Mouse (Mus musculus): ENCODE measurements at regions not wholly inside any gene's neighbourhood (a gene's known extent, or its start where the extent isn't known, plus 50 kb on each side); places are given as distances from the start of the nearest gene placed in this dataset.

DNA sequence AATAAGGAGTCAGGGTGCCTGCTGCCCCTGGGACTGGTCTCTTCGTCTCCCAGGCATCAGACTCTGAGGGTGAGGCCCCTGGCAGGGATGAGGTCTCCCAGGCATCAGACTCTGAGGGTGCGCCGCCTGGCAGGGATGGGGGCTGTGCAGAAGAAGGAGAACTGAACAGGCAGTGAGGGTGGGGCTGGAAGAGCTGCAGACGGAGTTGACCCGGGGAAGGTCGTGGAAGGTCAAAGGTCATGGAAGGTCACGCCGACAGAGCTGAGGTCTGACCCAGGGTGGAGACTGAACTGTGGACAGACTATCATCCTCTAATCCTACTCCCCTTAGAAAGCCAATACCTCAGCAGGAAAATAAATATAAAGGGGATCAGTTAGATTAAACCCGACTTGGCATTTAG is 50.6 kb upstream of the Grik3 start:
- no peaks in the 10 kb centered on the region for H3K4me1 ChIP-seq
- no peak overlapping the region for H3K4me2 ChIP-seq
- no peak overlapping the region for H3K9ac ChIP-seq
- no peaks in the 10 kb centered on the region for H3K27me3 ChIP-seq
- 14% methylated on average over 9 of the region's 9 CpGs for WGBS
- no peak overlapping the region for H3K27ac ChIP-seq
- H3K9me3 ChIP-seq: no peaks in the 10 kb centered on the region
- no peak overlapping the region for H3K4me3 ChIP-seq
- H3K36me3 ChIP-seq: no peaks in the 10 kb centered on the region
- ATAC-seq (ENCODE audit: insufficient number of reproducible peaks, insufficient read depth, low FRiP score, low TSS enrichment, low read depth): no peak

DNA sequence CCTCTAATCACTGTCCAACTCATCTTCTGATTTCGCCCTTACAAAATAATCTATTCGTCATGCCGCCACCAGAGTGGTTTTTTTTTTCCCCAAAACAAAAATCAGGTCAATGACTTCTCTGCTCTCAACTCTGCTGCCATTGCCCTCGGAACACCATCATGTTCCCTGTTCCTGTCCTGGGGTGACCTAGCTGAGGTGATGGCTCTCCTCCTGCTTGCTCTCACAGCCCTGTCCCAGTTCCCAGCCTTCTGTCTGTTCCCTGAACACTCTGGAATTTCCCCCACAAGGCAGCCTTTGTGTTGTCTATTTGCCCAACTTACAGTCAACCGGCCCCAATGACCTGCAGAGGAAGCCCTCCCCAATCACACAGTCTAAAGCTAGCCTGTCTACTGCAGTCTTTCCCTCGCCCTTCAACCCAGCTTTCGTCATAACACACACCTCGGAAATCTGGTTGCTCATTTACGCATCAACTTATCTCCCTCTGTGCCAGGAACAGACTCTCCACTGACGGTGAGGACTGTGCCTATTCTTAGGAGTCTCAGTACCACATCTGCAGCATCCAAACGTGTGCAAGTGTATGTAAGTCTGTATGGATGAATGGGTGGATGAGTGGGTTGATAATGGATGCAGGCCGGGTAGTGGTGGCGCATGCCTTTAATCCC is 53.2 kb upstream of the Grik3 start:
- Histone ChIP-seq H3K9me3 (no peaks in the 10 kb centered on the region), H3K36me3 (no peaks in the 10 kb centered on the region), H3K4me2 (no peak overlapping the region), H3K9ac (no peak overlapping the region), H3K4me3 (no peak overlapping the region), H3K27ac (no peak overlapping the region), H3K4me1 (no peaks in the 10 kb centered on the region), H3K27me3 (no peaks in the 10 kb centered on the region)
- no peak for ATAC-seq (ENCODE audit: insufficient number of reproducible peaks, insufficient read depth, low FRiP score, low TSS enrichment, low read depth)
- WGBS: 64% methylated on average over 13 of the region's 13 CpGs

DNA sequence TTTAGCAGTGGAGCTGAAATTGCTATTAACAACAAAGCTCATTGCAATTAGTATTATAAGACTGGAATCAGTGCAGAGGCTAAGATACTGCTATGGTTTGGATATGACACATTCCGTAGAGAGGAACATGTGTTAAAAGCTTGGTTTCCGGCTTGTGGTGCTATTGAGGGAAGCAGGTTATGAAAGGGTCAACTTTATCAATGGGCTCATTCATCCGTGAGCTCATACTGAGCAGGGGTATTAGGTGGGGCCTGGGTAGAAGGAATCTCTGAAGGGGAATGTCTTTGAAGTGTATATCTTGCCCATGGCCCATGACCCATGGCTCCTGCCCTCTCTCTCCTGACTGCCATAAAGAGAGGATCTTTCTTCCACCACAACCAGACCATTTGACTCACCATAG is 57.0 kb upstream of the Grik3 start:
- Histone ChIP-seq H3K27me3 (no peaks in the 10 kb centered on the region), H3K27ac (no peak overlapping the region), H3K4me1 (no peaks in the 10 kb centered on the region), H3K4me2 (no peak overlapping the region), H3K4me3 (no peak overlapping the region), H3K36me3 (no peaks in the 10 kb centered on the region), H3K9ac (no peak overlapping the region), H3K9me3 (no peaks in the 10 kb centered on the region)
- no peak for ATAC-seq (ENCODE audit: insufficient number of reproducible peaks, insufficient read depth, low FRiP score, low TSS enrichment, low read depth)
- WGBS: 16% methylated on average over 3 of the region's 3 CpGs

DNA sequence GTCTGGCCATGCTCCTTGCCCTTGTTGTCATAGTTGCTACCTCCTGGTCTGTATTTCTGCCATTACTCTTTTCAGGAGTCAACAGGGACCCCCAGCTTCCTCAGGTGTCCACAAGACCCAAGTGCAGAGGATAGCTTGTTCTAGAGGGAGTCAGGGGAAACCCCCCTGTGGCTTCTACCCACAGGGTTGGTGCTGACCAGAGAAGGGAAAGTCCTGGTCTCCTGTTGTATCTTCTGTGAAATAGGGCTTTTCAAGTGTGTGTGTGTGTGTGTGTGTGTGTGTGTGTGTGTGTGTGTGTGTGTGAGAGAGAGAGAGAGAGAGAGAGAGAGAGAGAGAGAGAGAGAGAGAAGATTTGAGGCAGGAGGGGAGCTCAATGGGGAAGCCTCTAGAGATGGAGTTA is 58.9 kb upstream of the Grik3 start:
- no peak for ATAC-seq (ENCODE audit: insufficient number of reproducible peaks, insufficient read depth, low FRiP score, low TSS enrichment, low read depth)
- Histone ChIP-seq H3K9me3 (no peaks in the 10 kb centered on the region), H3K4me3 (no peak overlapping the region), H3K4me1 (no peaks in the 10 kb centered on the region), H3K36me3 (no peaks in the 10 kb centered on the region), H3K9ac (no peak overlapping the region), H3K27me3 (no peaks in the 10 kb centered on the region), H3K4me2 (no peak overlapping the region), H3K27ac (no peak overlapping the region)

DNA sequence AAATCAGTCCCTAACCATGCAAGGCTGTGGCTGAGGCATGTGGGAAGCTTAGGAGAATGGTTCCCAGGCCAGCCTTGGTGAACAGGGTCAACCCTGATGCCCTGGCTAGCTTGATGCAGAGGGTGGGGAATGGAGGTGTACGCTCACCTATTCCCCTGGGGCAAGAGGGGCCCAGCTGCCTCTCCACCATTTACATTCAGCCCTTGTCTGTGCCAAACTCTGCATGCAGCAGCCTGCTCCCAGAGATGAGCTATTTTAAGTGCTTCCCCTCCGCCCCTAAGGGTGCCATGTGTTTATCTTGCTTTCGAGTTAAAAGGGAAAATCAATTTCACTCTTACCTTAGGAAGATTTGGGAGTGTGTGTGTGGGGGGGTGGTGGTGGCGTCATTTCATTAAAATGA is 59.7 kb upstream of the Grik3 start:
- Histone ChIP-seq H3K27me3 (no peaks in the 10 kb centered on the region), H3K4me2 (no peak overlapping the region), H3K9ac (no peak overlapping the region), H3K4me1 (no peaks in the 10 kb centered on the region), H3K36me3 (no peaks in the 10 kb centered on the region), H3K27ac (no peak overlapping the region), H3K9me3 (no peaks in the 10 kb centered on the region), H3K4me3 (no peak overlapping the region)
- whole genome bisulfite sequencing: 65% methylated on average over 4 of the region's 4 CpGs
- ATAC-seq (ENCODE audit: insufficient number of reproducible peaks, insufficient read depth, low FRiP score, low TSS enrichment, low read depth): no peak

DNA sequence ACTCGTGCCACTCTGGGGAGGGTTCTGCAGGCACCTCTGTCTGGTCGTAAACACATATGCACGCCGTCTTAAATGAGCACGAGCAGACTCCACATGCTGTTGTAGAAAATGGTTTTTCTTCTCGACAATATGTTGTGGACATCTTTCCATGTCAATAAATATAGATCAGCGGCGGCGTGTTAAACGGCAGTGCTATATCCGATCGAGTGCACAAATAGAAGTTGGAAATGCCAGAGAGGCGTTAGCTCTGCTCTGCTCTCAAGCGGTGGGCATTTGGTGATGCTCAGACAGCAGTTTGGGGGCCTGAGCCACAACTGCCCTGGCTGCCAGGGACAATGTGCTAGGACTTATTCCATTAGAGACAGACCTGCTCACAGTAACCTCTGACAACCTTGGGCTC is 61.8 kb upstream of the Grik3 start:
- ATAC-seq (ENCODE audit: insufficient number of reproducible peaks, insufficient read depth, low FRiP score, low TSS enrichment, low read depth): no peak
- no peaks in the 10 kb centered on the region for H3K4me1 ChIP-seq
- no peak overlapping the region for H3K9ac ChIP-seq
- H3K27me3 ChIP-seq: no peaks in the 10 kb centered on the region
- no peak overlapping the region for H3K27ac ChIP-seq
- no peaks in the 10 kb centered on the region for H3K9me3 ChIP-seq
- H3K4me3 ChIP-seq: no peak overlapping the region
- WGBS: 88% methylated on average over 14 of the region's 14 CpGs
- H3K36me3 ChIP-seq: no peaks in the 10 kb centered on the region
- H3K4me2 ChIP-seq: no peak overlapping the region

DNA sequence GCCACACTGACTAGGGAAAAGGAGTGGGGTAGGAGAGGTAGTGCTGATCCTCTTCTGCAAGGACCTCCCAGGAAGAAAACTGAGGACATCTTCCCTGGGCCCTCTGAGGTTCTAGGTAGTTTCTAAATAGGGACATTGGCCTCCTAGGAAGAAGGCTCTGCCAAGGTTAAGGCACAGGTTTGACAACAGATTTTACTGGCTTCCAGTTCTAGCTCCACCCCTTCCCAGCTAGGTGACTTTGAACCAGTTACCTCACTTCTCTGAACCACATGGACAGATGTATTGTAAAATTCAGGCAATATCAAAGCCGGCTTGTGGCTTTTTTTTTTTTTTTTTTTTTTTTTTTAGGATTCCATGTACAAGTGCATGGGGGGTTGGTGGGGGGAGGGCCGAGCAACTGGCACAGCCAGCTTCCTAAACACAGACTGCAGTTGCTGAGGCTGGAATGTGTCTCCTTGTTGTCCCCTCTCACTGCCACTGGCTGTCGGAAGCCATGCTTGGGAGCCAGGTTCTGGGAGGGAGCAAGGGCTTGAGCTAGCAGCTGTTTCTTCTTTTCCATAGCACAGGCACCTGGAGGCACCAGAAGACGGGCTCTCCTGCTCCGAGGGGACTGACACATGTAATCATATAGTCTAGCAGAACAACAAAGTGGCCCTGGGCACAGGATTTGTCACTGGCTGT is 69.8 kb upstream of the Grik3 start:
- no peaks in the 10 kb centered on the region for H3K36me3 ChIP-seq
- no peaks in the 10 kb centered on the region for H3K9me3 ChIP-seq
- H3K4me1 ChIP-seq: no peaks in the 10 kb centered on the region
- no peak overlapping the region for H3K9ac ChIP-seq
- no peak overlapping the region for H3K27ac ChIP-seq
- H3K27me3 ChIP-seq: 0 out of 2 replicates have a peak, but pooled peaks cover 3% of the 10 kb centered on the region
- no peak for ATAC-seq (ENCODE audit: insufficient number of reproducible peaks, insufficient read depth, low FRiP score, low TSS enrichment, low read depth)
- WGBS: 25% methylated on average over 5 of the region's 5 CpGs
- no peak overlapping the region for H3K4me2 ChIP-seq
- H3K4me3 ChIP-seq: no peak overlapping the region

DNA sequence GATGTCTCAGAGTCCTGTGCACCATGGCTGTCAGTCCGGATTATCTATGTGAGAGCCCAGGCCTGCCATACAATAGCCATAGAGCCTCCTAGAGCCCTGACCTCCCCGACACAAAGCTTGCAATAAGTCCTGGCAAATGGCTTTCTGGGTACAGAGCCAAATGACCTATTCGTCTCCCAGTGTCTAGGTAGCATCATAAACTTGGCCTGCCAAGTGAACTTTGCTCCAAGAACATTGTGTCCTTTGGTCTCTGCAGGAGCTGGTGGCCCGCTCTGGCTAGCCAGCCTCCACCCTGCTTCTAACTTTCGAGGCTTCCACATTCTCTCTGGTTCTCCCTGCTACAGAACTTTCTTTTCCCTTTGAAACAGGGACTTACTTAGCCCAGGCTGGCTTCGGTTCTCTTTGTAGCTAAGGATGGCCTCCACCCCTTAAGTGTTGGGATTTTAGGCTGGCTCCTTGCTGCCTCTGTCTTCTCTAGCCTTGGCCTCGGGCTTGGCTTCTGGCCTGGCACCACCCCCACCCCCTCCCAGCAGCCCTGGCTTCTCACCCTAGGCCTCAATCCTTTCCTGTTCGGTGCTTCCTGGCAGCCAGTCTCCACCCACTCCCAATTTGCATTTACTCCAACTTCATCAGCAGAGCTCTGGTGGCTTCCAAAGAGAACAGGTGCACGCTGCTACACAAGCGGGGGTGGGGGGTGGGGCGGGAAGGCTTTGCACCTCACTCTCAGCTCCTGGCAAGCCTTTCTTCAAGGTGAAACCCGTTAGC is 70.8 kb upstream of the Grik3 start:
- Histone ChIP-seq H3K9ac (no peak overlapping the region), H3K9me3 (no peaks in the 10 kb centered on the region), H3K4me1 (no peaks in the 10 kb centered on the region), H3K27ac (no peak overlapping the region), H3K4me3 (no peak overlapping the region), H3K4me2 (no peak overlapping the region), H3K36me3 (no peaks in the 10 kb centered on the region), H3K27me3 (0 out of 2 replicates have a peak, but pooled peaks cover 3% of the 10 kb centered on the region)
- ATAC-seq (ENCODE audit: insufficient number of reproducible peaks, insufficient read depth, low FRiP score, low TSS enrichment, low read depth): no peak
- 46% methylated on average over 12 of the region's 12 CpGs for WGBS

DNA sequence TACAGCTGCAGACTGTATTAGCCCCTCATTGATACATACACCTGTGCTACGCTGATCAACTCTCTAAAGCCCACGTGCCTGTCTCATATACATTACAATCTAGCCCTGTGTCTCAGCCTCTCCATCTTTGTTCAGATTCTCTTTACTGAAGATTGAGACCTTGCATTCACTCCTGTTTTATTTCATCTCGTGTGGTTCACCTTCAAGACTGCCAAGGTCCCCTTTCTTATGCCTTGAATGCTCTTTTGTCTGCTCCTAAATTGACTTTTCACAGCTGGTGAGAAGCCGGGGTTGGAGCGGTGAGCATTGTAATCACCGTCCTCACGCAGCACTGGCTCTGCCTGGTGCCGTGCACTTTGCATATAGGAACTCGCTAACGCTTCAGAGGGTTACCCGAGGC is 75.2 kb upstream of the Grik3 start:
- ATAC-seq (ENCODE audit: insufficient number of reproducible peaks, insufficient read depth, low FRiP score, low TSS enrichment, low read depth): no peak
- no peak overlapping the region for H3K27ac ChIP-seq
- no peaks in the 10 kb centered on the region for H3K9me3 ChIP-seq
- 0 out of 2 replicates have a peak, but pooled peaks cover 3% of the 10 kb centered on the region for H3K27me3 ChIP-seq
- H3K4me3 ChIP-seq: no peak overlapping the region
- H3K9ac ChIP-seq: no peak overlapping the region
- WGBS: 37% methylated on average over 11 of the region's 11 CpGs
- no peaks in the 10 kb centered on the region for H3K36me3 ChIP-seq
- peaks cover 9% of the 10 kb centered on the region for H3K4me1 ChIP-seq
- H3K4me2 ChIP-seq: no peak overlapping the region

DNA sequence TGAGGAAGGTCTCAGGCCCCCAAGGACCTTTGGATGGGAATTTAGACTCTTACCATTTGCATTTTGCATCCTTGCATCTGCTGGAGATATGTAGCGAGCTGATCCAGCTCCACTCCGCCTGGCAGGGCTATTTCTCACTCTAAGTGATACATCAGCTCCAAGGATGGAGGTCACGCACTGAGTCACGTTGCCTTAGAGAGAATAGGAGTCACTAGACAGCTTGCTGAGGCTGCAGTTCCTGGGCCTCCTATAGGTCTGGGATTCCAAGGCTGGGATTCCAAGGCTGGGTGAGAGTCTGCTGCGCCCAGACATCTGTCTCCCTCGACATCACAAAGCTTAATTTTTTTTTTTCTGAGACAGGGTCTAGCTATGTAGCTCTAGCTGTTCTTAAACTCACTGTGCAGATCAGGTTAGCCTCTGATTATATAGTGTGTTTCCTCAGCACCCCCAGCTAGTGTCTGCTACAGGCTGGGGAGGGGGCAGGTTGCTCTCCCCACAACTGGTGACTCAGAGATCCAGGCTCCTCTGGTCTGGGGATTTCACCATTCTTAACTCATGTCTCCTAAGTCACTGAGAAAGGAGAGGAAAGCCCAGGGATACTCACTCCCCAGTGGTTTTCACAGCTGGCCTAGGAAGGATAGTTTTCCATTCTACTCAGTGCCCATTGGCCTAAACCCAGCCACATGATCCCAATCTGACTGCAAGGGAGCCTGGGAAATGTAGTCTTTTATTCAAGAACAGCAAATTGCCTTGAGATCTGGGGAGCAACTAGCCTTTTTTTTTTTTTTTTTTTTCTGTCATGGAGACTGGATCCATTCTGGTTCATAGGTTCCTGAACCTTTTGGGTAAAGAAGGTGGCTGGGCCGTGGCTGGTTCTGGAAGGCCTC is 76.4 kb upstream of the Grik3 start:
- no peak for ATAC-seq (ENCODE audit: insufficient number of reproducible peaks, insufficient read depth, low FRiP score, low TSS enrichment, low read depth)
- WGBS: 74% methylated on average over 7 of the region's 7 CpGs
- H3K9ac ChIP-seq: no peak overlapping the region

DNA sequence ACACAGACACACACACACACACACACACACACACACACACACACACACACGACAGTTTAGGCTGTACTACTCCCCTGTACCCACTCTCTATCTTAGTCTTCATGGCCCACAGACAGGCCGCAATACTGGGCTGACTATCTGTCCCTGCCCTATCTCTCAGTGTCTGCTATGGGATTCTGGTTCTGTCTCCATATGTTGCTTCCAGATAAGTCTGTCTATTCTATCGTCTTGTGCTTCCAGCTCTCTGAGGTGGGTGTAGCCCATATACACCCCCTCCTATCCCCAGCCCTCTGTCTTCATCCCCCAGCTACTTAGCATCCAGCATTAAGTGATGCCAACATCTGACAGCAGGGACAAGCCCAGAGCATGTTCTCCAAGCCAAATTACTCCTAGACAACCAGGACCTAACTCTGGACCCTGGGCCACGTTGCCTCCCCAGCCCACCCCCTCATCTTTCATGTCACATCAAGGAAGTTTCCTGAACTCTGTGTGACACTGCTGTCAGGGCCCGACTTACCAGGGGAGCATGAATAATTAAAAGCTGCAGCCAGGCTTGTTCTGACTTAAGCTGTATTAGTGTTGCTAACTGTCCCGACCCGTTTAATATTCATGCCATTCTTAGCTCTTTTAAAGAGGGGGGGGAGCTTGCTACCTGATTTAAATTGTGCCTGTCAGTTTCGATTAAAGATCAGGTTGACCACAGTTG is 79.6 kb upstream of the Grik3 start:
- Histone ChIP-seq H3K9me3 (no peaks in the 10 kb centered on the region), H3K4me2 (no peak overlapping the region), H3K27me3 (no peaks in the 10 kb centered on the region), H3K4me1 (peaks cover 28% of the 10 kb centered on the region), H3K27ac (no peak overlapping the region), H3K36me3 (no peaks in the 10 kb centered on the region), H3K4me3 (no peak overlapping the region), H3K9ac (no peak overlapping the region)
- ATAC-seq (ENCODE audit: insufficient number of reproducible peaks, insufficient read depth, low FRiP score, low TSS enrichment, low read depth): no peak
- 33% methylated on average over 8 of the region's 8 CpGs for WGBS

More for the DNA sequence above, 76.4 kb upstream of the Grik3 start:
- H3K27me3 ChIP-seq: no peaks in the 10 kb centered on the region
- no peak overlapping the region for H3K4me2 ChIP-seq
- H3K36me3 ChIP-seq: no peaks in the 10 kb centered on the region
- H3K4me1 ChIP-seq: peaks cover 14% of the 10 kb centered on the region
- H3K9me3 ChIP-seq: no peaks in the 10 kb centered on the region
- H3K27ac ChIP-seq: no peak overlapping the region
- no peak overlapping the region for H3K4me3 ChIP-seq
